Comparison of ENCODE assay signal across 11 mouse cellular contexts in the genomic region with DNA sequence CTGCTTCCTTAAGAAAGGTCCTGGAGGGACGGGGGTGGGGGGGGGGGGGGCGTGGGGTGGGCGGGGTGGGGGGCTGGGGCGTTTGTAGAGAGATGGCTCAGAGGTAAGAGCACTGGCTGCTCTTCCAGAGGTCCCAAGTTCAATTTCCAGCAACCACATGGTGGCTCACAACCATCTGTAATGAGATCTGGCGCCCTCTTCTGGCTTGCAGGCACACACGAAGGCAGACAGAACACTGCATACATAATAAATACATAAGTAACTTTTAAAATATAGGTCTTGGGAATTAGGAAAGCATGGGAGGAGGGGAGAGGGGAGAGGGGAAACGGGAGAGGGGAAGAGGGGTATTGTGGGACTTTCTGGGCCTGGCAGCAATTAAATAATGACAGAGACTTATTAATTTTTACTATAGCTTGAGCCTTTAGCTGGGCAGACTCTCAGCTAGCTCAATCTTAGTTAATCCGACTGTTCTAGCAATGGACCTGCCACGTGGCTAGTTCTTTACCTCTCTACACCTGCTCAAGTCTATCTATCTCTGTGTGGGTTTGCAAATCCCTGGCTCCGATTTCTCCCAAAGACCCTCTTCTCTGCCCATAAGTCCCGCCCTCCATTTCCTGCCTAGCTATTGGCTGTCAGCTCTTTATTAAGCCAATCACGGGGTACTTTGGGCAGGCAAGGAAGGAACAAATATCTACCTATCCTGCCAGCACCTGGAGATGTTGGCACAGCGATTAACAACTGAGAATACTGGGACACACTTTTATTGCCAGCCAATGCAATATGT.
DNase-seq lines count a peak whose midpoint lies in the region; ATAC-seq and TF ChIP-seq lines count a peak whose summit lies in the region.
"Had no signal": no experiment of that assay in that cellular context is flagged by ENCODE, and none has a peak within 500 bp of the region (broad histone marks: within the 10 kb centered on the region; RNA-seq: fewer than 3 reads in every experiment).

No protein-coding gene starts in this region.

- no peak for ATAC-seq in heart, embryonic 12.5 days (ENCODE audit: insufficient number of reproducible peaks, low FRiP score)
- no peak for ATAC-seq in Patski

- intact Hi-C loops in heart, adult 2 months (cut with DNase I) = no loop called here

- TF ChIP-seq CTCF in heart, adult 2 months (IDR thresholded peaks at IDR 0.05) = peak; percentile 31
- peak; percentile 18; the same call in 1 of the 2 replicates for TF ChIP-seq CTCF in lung, adult 2 months (IDR thresholded peaks at IDR 0.05; ENCODE audit: insufficient read depth, low read length)
- TF ChIP-seq CTCF in Patski (IDR thresholded peaks at IDR 0.05) = peak; percentile 5

- H3K79me2 ChIP-seq in heart, adult 2 months (replicated peaks; ENCODE audit: control insufficient read depth, insufficient read depth, low read length) = no peaks in the 10 kb centered on the region

- POLR2A ChIA-PET in Patski (lab: Charles Lee) = no interaction called here

- no peak for TF ChIP-seq POLR2A in heart, adult 2 months (IDR thresholded peaks at IDR 0.05; ENCODE audit: insufficient read depth, low read depth, low read length)
- TF ChIP-seq POLR2A in lung, adult 2 months (IDR thresholded peaks at IDR 0.05; ENCODE audit: borderline replicate concordance, extremely low read depth, low read depth, low read length) = no peak

- H3K27me3 ChIP-seq in heart, adult 2 months (ENCODE audit: control insufficient read depth, insufficient read depth, low read length) = no peaks in the 10 kb centered on the region
- H3K27me3 ChIP-seq in heart, embryonic 12.5 days (replicated peaks) = no peaks in the 10 kb centered on the region
- no peaks in the 10 kb centered on the region for H3K27me3 ChIP-seq in Patski
- H3K27me3 ChIP-seq in splenic B cell, adult 2 months (ENCODE audit: control insufficient read depth, insufficient read depth, low read length, poor library complexity, severe bottlenecking) = no peaks in the 10 kb centered on the region

- H3K9me3 ChIP-seq in heart, embryonic 12.5 days (replicated peaks) = no peaks in the 10 kb centered on the region

- WGBS in heart, adult 2 months = 58% methylated on average over 10 of the region's 13 CpGs
- WGBS in heart, embryonic 12.5 days = 31% methylated on average over 13 of the region's 13 CpGs
- WGBS in lung, adult 2 months = 47% methylated on average over 11 of the region's 13 CpGs

- no peak for DNase-seq in heart, adult 2 months
- DNase-seq in lung, adult 2 months = no peak
- DNase-seq in lung, adult 18-20 months = no peak
- no peak for DNase-seq in Patski (ENCODE audit: low read depth, low spot score)
- peak; percentile 62 for DNase-seq in splenic B cell, adult 2 months (ENCODE audit: low read depth, low spot score)
- no peak for DNase-seq in kidney, adult 8-10 months
- no peak for DNase-seq in frontal cortex, adult 2 months (ENCODE audit: extremely low spot score in 1 of 2, low spot score in 1 of 2)
- DNase-seq: cerebellum, adult 8-10 months; kidney, postnatal 14 days had no signal

- H3K36me3 ChIP-seq in heart, adult 2 months (ENCODE audit: control insufficient read depth, insufficient read depth, low read length) = no peaks in the 10 kb centered on the region
- H3K36me3 ChIP-seq in heart, embryonic 12.5 days = no peaks in the 10 kb centered on the region
- H3K36me3 ChIP-seq in splenic B cell, adult 2 months (ENCODE audit: control insufficient read depth, insufficient read depth, low read length, poor library complexity, severe bottlenecking) = no peaks in the 10 kb centered on the region

- in situ Hi-C loops in Patski (cut with MboI; ENCODE audit: low pct_unique_long_range_greater_than_20kb) = no loop called here

- no peak overlapping the region for H3K4me3 ChIP-seq in heart, adult 2 months
- H3K4me3 ChIP-seq in heart, embryonic 12.5 days = no peak overlapping the region
- H3K4me3 ChIP-seq in lung, adult 2 months (replicated peaks; ENCODE audit: extremely low read depth, low read depth, low read length) = no peak overlapping the region
- H3K4me3 ChIP-seq: megakaryocyte, embryonic 14.5 days had no signal

- CTCF ChIA-PET in Patski (lab: Charles Lee) = no interaction called here

- no peak overlapping the region for H3K9ac ChIP-seq in heart, adult 2 months (ENCODE audit: low read depth, low read length)
- H3K9ac ChIP-seq in heart, embryonic 12.5 days = no peak overlapping the region

- H3K4me1 ChIP-seq in heart, adult 2 months (ENCODE audit: control insufficient read depth, insufficient read depth, low read length) = no peaks in the 10 kb centered on the region
- H3K4me1 ChIP-seq in heart, embryonic 12.5 days (replicated peaks) = peaks cover 5% of the 10 kb centered on the region; the same call in 1 of the 2 replicates
- H3K4me1 ChIP-seq in lung, adult 2 months (ENCODE audit: control insufficient read depth, insufficient read depth, low read length) = no peaks in the 10 kb centered on the region
- H3K4me1 ChIP-seq: megakaryocyte, embryonic 14.5 days had no signal

- H3K4me2 ChIP-seq in heart, embryonic 12.5 days = no peak overlapping the region

- TF ChIP-seq EP300 in heart, adult 2 months (IDR thresholded peaks at IDR 0.05; ENCODE audit: insufficient read depth, low read depth, low read length) = no peak

- H3K27ac ChIP-seq in heart, adult 2 months = no peak overlapping the region
- H3K27ac ChIP-seq in heart, embryonic 12.5 days (ENCODE audit: poor library complexity, severe bottlenecking) = no peak overlapping the region
